Mouse (Mus musculus): ENCODE results near the gene Bcam. TPM values are rescaled to one million over a fixed set of nuclear protein-coding genes. Genes with fewer than 3 reads are reported as not detected.

Bcam gene
- polyA plus RNA-seq, 1 experiment from 2014 or later, result 209 TPM

GRCm38 (mm10) chr7:19715239-19716054 lies 55.4 kb downstream of the Bcam start, which contains the start of gene Tomm40:
Gene Tomm40 (minus strand): TSS chr7:19715438.
- H3K4me2 ChIP-seq, result peak within 1 kb of the TSS; percentile 76
- H3K4me1 ChIP-seq (ENCODE audit: insufficient read depth), result no peaks in the 10 kb centered on the region
- ATAC-seq (ENCODE audit: insufficient read depth), result peak; percentile 99
- TF ChIP-seq CTCF (IDR thresholded peaks at IDR 0.05; ENCODE audit: low read depth), result no peak
- peak; percentile 100 for DNase-seq
- H3K27me3 ChIP-seq (ENCODE audit: insufficient read depth, low read length), result no peaks in the 10 kb centered on the region
- H3K36me3 ChIP-seq (ENCODE audit: insufficient read depth), result peaks cover 65% of the 10 kb centered on the region
- peak within 1 kb of the TSS; percentile 88 for H3K9ac ChIP-seq
- H3K27ac ChIP-seq (ENCODE audit: low read depth), result peak within 1 kb of the TSS; percentile 87
- under 1% methylated on average over 49 of the region's 59 CpGs for WGBS
- H3K9me3 ChIP-seq (ENCODE audit: low read depth, low read length), result no peaks in the 10 kb centered on the region
- H3K4me3 ChIP-seq (ENCODE audit: low read depth, low read length), result peak within 1 kb of the TSS; percentile 98

GRCm38 (mm10) chr7:19714836-19715235 lies 56.0 kb downstream of the Bcam start:
- no peaks in the 10 kb centered on the region for H3K9me3 ChIP-seq (ENCODE audit: low read depth, low read length)
- H3K27ac ChIP-seq (ENCODE audit: low read depth), result peak overlapping the region; percentile 74
- no peaks in the 10 kb centered on the region for H3K27me3 ChIP-seq (ENCODE audit: insufficient read depth, low read length)
- peak overlapping the region; percentile 88 for H3K9ac ChIP-seq
- no peak for TF ChIP-seq CTCF (IDR thresholded peaks at IDR 0.05; ENCODE audit: low read depth)
- under 1% methylated on average over 36 of the region's 39 CpGs for WGBS
- DNase-seq (no peak), ATAC-seq (ENCODE audit: insufficient read depth) (no peak)
- peaks cover 65% of the 10 kb centered on the region for H3K36me3 ChIP-seq (ENCODE audit: insufficient read depth)
- H3K4me3 ChIP-seq (ENCODE audit: low read depth, low read length), result peak overlapping the region; percentile 98
- peak overlapping the region; percentile 76 for H3K4me2 ChIP-seq
- no peaks in the 10 kb centered on the region for H3K4me1 ChIP-seq (ENCODE audit: insufficient read depth)

GRCm38 (mm10) chr7:19713598-19713997 lies 57.2 kb downstream of the Bcam start:
- Histone ChIP-seq H3K4me1 (ENCODE audit: insufficient read depth) (no peaks in the 10 kb centered on the region), H3K9me3 (ENCODE audit: low read depth, low read length) (no peaks in the 10 kb centered on the region), H3K4me2 (peak overlapping the region; percentile 76; the same call in 1 of the 2 replicates), H3K9ac (no peak overlapping the region), H3K36me3 (ENCODE audit: insufficient read depth) (peaks cover 65% of the 10 kb centered on the region), H3K4me3 (ENCODE audit: low read depth, low read length) (no peak overlapping the region; the same call in 1 of the 2 replicates), H3K27ac (ENCODE audit: low read depth) (no peak overlapping the region), H3K27me3 (ENCODE audit: insufficient read depth, low read length) (no peaks in the 10 kb centered on the region)
- no peak for DNase-seq
- TF ChIP-seq CTCF (IDR thresholded peaks at IDR 0.05; ENCODE audit: low read depth), result no peak
- no peak for ATAC-seq (ENCODE audit: insufficient read depth)
- WGBS, result 86% methylated on average over 9 of the region's 9 CpGs

GRCm38 (mm10) chr7:19713196-19713595 lies 57.6 kb downstream of the Bcam start:
- DNase-seq, result peak; percentile 42
- Histone ChIP-seq H3K4me1 (ENCODE audit: insufficient read depth) (no peaks in the 10 kb centered on the region), H3K4me3 (ENCODE audit: low read depth, low read length) (no peak overlapping the region), H3K36me3 (ENCODE audit: insufficient read depth) (peaks cover 66% of the 10 kb centered on the region), H3K4me2 (no peak overlapping the region; the same call in 1 of the 2 replicates), H3K27ac (ENCODE audit: low read depth) (no peak overlapping the region), H3K27me3 (ENCODE audit: insufficient read depth, low read length) (no peaks in the 10 kb centered on the region), H3K9me3 (ENCODE audit: low read depth, low read length) (no peaks in the 10 kb centered on the region), H3K9ac (no peak overlapping the region)
- 37% methylated on average over 4 of the region's 4 CpGs for WGBS
- ATAC-seq (ENCODE audit: insufficient read depth), result no peak
- peak; percentile 62 for TF ChIP-seq CTCF (IDR thresholded peaks at IDR 0.05; ENCODE audit: low read depth)

GRCm38 (mm10) chr7:19712414-19712813 lies 58.4 kb downstream of the Bcam start:
- Histone ChIP-seq H3K9me3 (ENCODE audit: low read depth, low read length) (no peaks in the 10 kb centered on the region), H3K27me3 (ENCODE audit: insufficient read depth, low read length) (no peaks in the 10 kb centered on the region), H3K4me2 (no peak overlapping the region), H3K9ac (no peak overlapping the region), H3K4me1 (ENCODE audit: insufficient read depth) (no peaks in the 10 kb centered on the region), H3K4me3 (ENCODE audit: low read depth, low read length) (no peak overlapping the region), H3K36me3 (ENCODE audit: insufficient read depth) (peaks cover 68% of the 10 kb centered on the region), H3K27ac (ENCODE audit: low read depth) (no peak overlapping the region)
- DNase-seq (peak; percentile 63), ATAC-seq (ENCODE audit: insufficient read depth) (no peak)
- 68% methylated on average over 4 of the region's 4 CpGs for WGBS
- peak; percentile 59 for TF ChIP-seq CTCF (IDR thresholded peaks at IDR 0.05; ENCODE audit: low read depth)

GRCm38 (mm10) chr7:19710650-19711049 lies 60.2 kb downstream of the Bcam start:
- WGBS, result 85% methylated on average over 10 of the region's 10 CpGs
- Histone ChIP-seq H3K36me3 (ENCODE audit: insufficient read depth) (peaks cover 71% of the 10 kb centered on the region), H3K9me3 (ENCODE audit: low read depth, low read length) (no peaks in the 10 kb centered on the region), H3K27ac (ENCODE audit: low read depth) (no peak overlapping the region), H3K27me3 (ENCODE audit: insufficient read depth, low read length) (no peaks in the 10 kb centered on the region), H3K4me1 (ENCODE audit: insufficient read depth) (no peaks in the 10 kb centered on the region), H3K4me2 (no peak overlapping the region), H3K9ac (no peak overlapping the region), H3K4me3 (ENCODE audit: low read depth, low read length) (no peak overlapping the region)
- DNase-seq, result no peak
- ATAC-seq (ENCODE audit: insufficient read depth), result no peak
- no peak for TF ChIP-seq CTCF (IDR thresholded peaks at IDR 0.05; ENCODE audit: low read depth)

Other genes with a start within 250 kb of the Bcam start
- gene Ppp1r37, start 207.9 kb downstream of the Bcam start, polyA plus RNA-seq (2014; fragmentation: Nextera tagmentation; extraction: Ambion mirVana), result 4.7 and 6.2 TPM in 2 replicates
- gene Zfp296, start 193.7 kb downstream of the Bcam start, polyA plus RNA-seq (2014; fragmentation: Nextera tagmentation; extraction: Ambion mirVana), result 0.27 and 0.38 TPM in 2 replicates
- 180 and 183 TPM in 2 replicates for gene Gemin7, start 193.4 kb downstream of the Bcam start, polyA plus RNA-seq (2014; fragmentation: Nextera tagmentation; extraction: Ambion mirVana)
- 46.9 and 51.5 TPM in 2 replicates for gene Clasrp, start 166.5 kb downstream of the Bcam start, polyA plus RNA-seq (2014; fragmentation: Nextera tagmentation; extraction: Ambion mirVana)
- gene Relb, start 141.6 kb downstream of the Bcam start, polyA plus RNA-seq (2014; fragmentation: Nextera tagmentation; extraction: Ambion mirVana), result 7.3 TPM in 2 replicates
- 95.0 and 96.0 TPM in 2 replicates for gene Clptm1, start 106.0 kb downstream of the Bcam start, polyA plus RNA-seq (2014; fragmentation: Nextera tagmentation; extraction: Ambion mirVana)
- gene Apoc2, start 93.1 kb downstream of the Bcam start, polyA plus RNA-seq (2014; fragmentation: Nextera tagmentation; extraction: Ambion mirVana), result 2.5 and 3.4 TPM in 2 replicates
- not detected in 2 replicates for gene Gm44805, start 89.6 kb downstream of the Bcam start, polyA plus RNA-seq (2014; fragmentation: Nextera tagmentation; extraction: Ambion mirVana)
- gene Apoc4, start 89.5 kb downstream of the Bcam start, polyA plus RNA-seq (2014; fragmentation: Nextera tagmentation; extraction: Ambion mirVana), result 0.30 TPM in 1 of 2 replicates, not detected in the other
- 13.6 and 15.5 TPM in 2 replicates for gene Apoc1, start 78.4 kb downstream of the Bcam start, polyA plus RNA-seq (2014; fragmentation: Nextera tagmentation; extraction: Ambion mirVana)
- gene Apoe, start 71.8 kb downstream of the Bcam start, polyA plus RNA-seq (2014; fragmentation: Nextera tagmentation; extraction: Ambion mirVana), result 404 and 439 TPM in 2 replicates
- gene Tomm40, start 55.6 kb downstream of the Bcam start, polyA plus RNA-seq (2014; fragmentation: Nextera tagmentation; extraction: Ambion mirVana), result 149 and 168 TPM in 2 replicates
- gene Nectin2, start 20.5 kb downstream of the Bcam start, polyA plus RNA-seq (2014; fragmentation: Nextera tagmentation; extraction: Ambion mirVana), result 120 and 125 TPM in 2 replicates
- gene Cblc, start 25.8 kb upstream of the Bcam start, polyA plus RNA-seq (2014; fragmentation: Nextera tagmentation; extraction: Ambion mirVana), result 6.8 and 10.2 TPM in 2 replicates
- gene Bcl3, start 51.8 kb upstream of the Bcam start, polyA plus RNA-seq (2014; fragmentation: Nextera tagmentation; extraction: Ambion mirVana), result 4.4 and 6.7 TPM in 2 replicates
- not detected in 2 replicates for gene Gm19345, start 81.0 kb upstream of the Bcam start, polyA plus RNA-seq (2014; fragmentation: Nextera tagmentation; extraction: Ambion mirVana)
- gene Ceacam16, start 90.3 kb upstream of the Bcam start, polyA plus RNA-seq (2014; fragmentation: Nextera tagmentation; extraction: Ambion mirVana), result not detected in 2 replicates
- not detected in 2 replicates for gene Ceacam19, start 116.9 kb upstream of the Bcam start, polyA plus RNA-seq (2014; fragmentation: Nextera tagmentation; extraction: Ambion mirVana)
- gene Pvr, start 150.1 kb upstream of the Bcam start, polyA plus RNA-seq (2014; fragmentation: Nextera tagmentation; extraction: Ambion mirVana), result 13.0 and 13.2 TPM in 2 replicates
- 1.2 and 1.3 TPM in 2 replicates for gene Igsf23, start 179.7 kb upstream of the Bcam start, polyA plus RNA-seq (2014; fragmentation: Nextera tagmentation; extraction: Ambion mirVana)
- not detected in 2 replicates for gene Ceacam20, start 194.4 kb upstream of the Bcam start, polyA plus RNA-seq (2014; fragmentation: Nextera tagmentation; extraction: Ambion mirVana)
- gene Nlrp9b, start 220.4 kb upstream of the Bcam start, polyA plus RNA-seq (2014; fragmentation: Nextera tagmentation; extraction: Ambion mirVana), result not detected in 2 replicates

Data from lung, embryonic 14.5 days (tissue).